Mouse (Mus musculus) neural tube, embryonic 14.5 days (tissue): ENCODE measurements around the gene Ruvbl2. TPM values are rescaled to one million over a fixed set of nuclear protein-coding genes. Genes with fewer than 3 reads are reported as not detected.

Experiments
- microRNA-seq: library from miRNA; unstranded; fragments of <30 nt; microRNA quantifications from one replicate; pipeline ENCODE4, GENCODE M21; 2016
- polyA plus RNA-seq: library from polyadenylated mRNA; unstranded; fragments of >200 nt; fragmentation: Nextera tagmentation; extraction: Ambion mirVana; gene quantifications from 2 replicates; pipeline ENCODE4 v1.2.1, GENCODE M21; 2014

Gene Ruvbl2
- polyA plus RNA-seq, 1 experiment from 2014 or later = 95.3 TPM

Small RNA genes lying within 50 kb of the gene (microRNA-seq; reads per million reads assigned to microRNA genes)
- not detected for gene Gm22133

Other genes with a start within 250 kb of the Ruvbl2 start
- gene Ccdc155, start 233.2 kb downstream of the Ruvbl2 start, polyA plus RNA-seq = 0.15 and 0.50 TPM in 2 replicates
- gene Dkkl1, start 225.9 kb downstream of the Ruvbl2 start, polyA plus RNA-seq = 11.8 and 12.9 TPM in 2 replicates
- gene Tead2, start 222.3 kb downstream of the Ruvbl2 start, polyA plus RNA-seq = 24.5 and 39.9 TPM in 2 replicates
- gene Cd37, start 199.0 kb downstream of the Ruvbl2 start, polyA plus RNA-seq = 1.0 and 1.6 TPM in 2 replicates
- gene Slc6a16, start 197.0 kb downstream of the Ruvbl2 start, polyA plus RNA-seq = 0.75 and 0.99 TPM in 2 replicates
- gene Slc6a21, start 160.6 kb downstream of the Ruvbl2 start, polyA plus RNA-seq = not detected in 2 replicates
- 9.1 and 10.9 TPM in 2 replicates for gene Trpm4, start 104.3 kb downstream of the Ruvbl2 start, polyA plus RNA-seq
- 0.13 and 0.52 TPM in 2 replicates for gene Hrc, start 102.8 kb downstream of the Ruvbl2 start, polyA plus RNA-seq
- 28.4 and 30.4 TPM in 2 replicates for gene Ppfia3, start 71.1 kb downstream of the Ruvbl2 start, polyA plus RNA-seq
- gene Lin7b, start 67.5 kb downstream of the Ruvbl2 start, polyA plus RNA-seq = 24.9 and 49.4 TPM in 2 replicates
- 76.1 and 93.7 TPM in 2 replicates for gene Snrnp70, start 42.4 kb downstream of the Ruvbl2 start, polyA plus RNA-seq
- gene Kcna7, start 32.4 kb downstream of the Ruvbl2 start, polyA plus RNA-seq = not detected in 2 replicates
- not detected in 2 replicates for gene Ntf5, start 24.4 kb downstream of the Ruvbl2 start, polyA plus RNA-seq
- gene Lhb, start 17.3 kb downstream of the Ruvbl2 start, polyA plus RNA-seq = not detected in 2 replicates
- 18.1 and 19.9 TPM in 2 replicates for gene Gys1, start 3.3 kb downstream of the Ruvbl2 start, polyA plus RNA-seq
- 5,062 and 5,088 TPM in 2 replicates for gene Ftl1, start 21.8 kb upstream of the Ruvbl2 start, polyA plus RNA-seq
- gene Bax, start 28.8 kb upstream of the Ruvbl2 start, polyA plus RNA-seq = 107 and 215 TPM in 2 replicates
- gene Tulp2, start 43.8 kb upstream of the Ruvbl2 start, polyA plus RNA-seq = 0.17 and 0.31 TPM in 2 replicates
- not detected in 2 replicates for gene Gm45808, start 48.7 kb upstream of the Ruvbl2 start, polyA plus RNA-seq
- gene Dhdh, start 50.7 kb upstream of the Ruvbl2 start, polyA plus RNA-seq = 4.0 and 4.6 TPM in 2 replicates
- 115 and 134 TPM in 2 replicates for gene Nucb1, start 72.3 kb upstream of the Ruvbl2 start, polyA plus RNA-seq
- 14.0 and 14.2 TPM in 2 replicates for gene Ppp1r15a, start 88.2 kb upstream of the Ruvbl2 start, polyA plus RNA-seq
- gene Plekha4, start 88.2 kb upstream of the Ruvbl2 start, polyA plus RNA-seq = 0.54 and 3.2 TPM in 2 replicates
- 0.40 and 0.60 TPM in 2 replicates for gene Hsd17b14, start 116.8 kb upstream of the Ruvbl2 start, polyA plus RNA-seq
- gene Bcat2, start 132.1 kb upstream of the Ruvbl2 start, polyA plus RNA-seq = 15.8 and 19.2 TPM in 2 replicates
- not detected in 2 replicates for gene Fgf21, start 177.4 kb upstream of the Ruvbl2 start, polyA plus RNA-seq
- not detected in 2 replicates for gene Fut1, start 179.2 kb upstream of the Ruvbl2 start, polyA plus RNA-seq
- not detected in 2 replicates for gene Izumo1, start 183.7 kb upstream of the Ruvbl2 start, polyA plus RNA-seq
- 12.8 and 14.2 TPM in 2 replicates for gene Rasip1, start 189.4 kb upstream of the Ruvbl2 start, polyA plus RNA-seq
- 2.6 and 3.0 TPM in 2 replicates for gene Mamstr, start 201.9 kb upstream of the Ruvbl2 start, polyA plus RNA-seq
- 0.15 and 0.51 TPM in 2 replicates for gene Fut2, start 228.3 kb upstream of the Ruvbl2 start, polyA plus RNA-seq
- gene Ntn5, start 245.9 kb upstream of the Ruvbl2 start, polyA plus RNA-seq = 1.8 TPM in 1 of 2 replicates, not detected in the other